ENCODE assay signal across 19 mouse cellular contexts in genomic region chr7:136559536-136559935, GRCm38 (mm10).
"Had no signal": no experiment of that assay in that cellular context is flagged by ENCODE, and none has a peak within 500 bp of the region (broad histone marks: within the 10 kb centered on the region; RNA-seq: fewer than 3 reads in every experiment).

No protein-coding gene starts in this region.

- ATAC-seq: liver, postnatal 0 days; lung, postnatal 0 days; midbrain, embryonic 13.5 days; midbrain, embryonic 15.5 days had no signal

- H3K27ac ChIP-seq: liver, embryonic 15.5 days; lung, embryonic 15.5 days; macrophage; midbrain, embryonic 13.5 days; midbrain, embryonic 15.5 days; neural tube, embryonic 12.5 days; stomach, embryonic 15.5 days; stomach, postnatal 0 days had no signal

- H3K4me1 ChIP-seq: liver, embryonic 15.5 days; megakaryocyte, embryonic 14.5 days; midbrain, embryonic 13.5 days; midbrain, embryonic 15.5 days; neural tube, embryonic 12.5 days; stomach, embryonic 15.5 days had no signal

- H3K9ac ChIP-seq: liver, embryonic 15.5 days; liver, postnatal 0 days; lung, embryonic 15.5 days; midbrain, embryonic 13.5 days; midbrain, embryonic 15.5 days; neural tube, embryonic 12.5 days; stomach, embryonic 15.5 days had no signal

- H3K4me2 ChIP-seq: liver, embryonic 15.5 days; lung, embryonic 15.5 days; midbrain, embryonic 11.5 days; midbrain, embryonic 13.5 days; midbrain, embryonic 15.5 days; neural tube, embryonic 12.5 days; stomach, embryonic 15.5 days had no signal

- H3K27me3 ChIP-seq: liver, embryonic 15.5 days; megakaryocyte, embryonic 14.5 days; midbrain, embryonic 13.5 days; midbrain, embryonic 15.5 days; neural tube, embryonic 12.5 days; stomach, embryonic 15.5 days had no signal

- H3K4me3 ChIP-seq: liver, embryonic 15.5 days; lung, embryonic 15.5 days; megakaryocyte, embryonic 14.5 days; midbrain, embryonic 13.5 days; midbrain, embryonic 15.5 days; neural tube, embryonic 12.5 days; stomach, embryonic 15.5 days had no signal

- DNase-seq: liver, postnatal 0 days; lung, adult 2 months; lung, postnatal 14 days; lung, postnatal 36 days; right cerebral cortex, postnatal 14 days; thymus, adult 2 months; thymus, postnatal 14 days; thymus, postnatal 36 days had no signal

- H3K36me3 ChIP-seq: liver, embryonic 15.5 days; lung, embryonic 15.5 days; midbrain, embryonic 13.5 days; midbrain, embryonic 15.5 days; neural tube, embryonic 12.5 days; stomach, embryonic 15.5 days had no signal

- H3K9me3 ChIP-seq: liver, embryonic 15.5 days; lung, embryonic 15.5 days; midbrain, embryonic 13.5 days; midbrain, embryonic 15.5 days; neural tube, embryonic 12.5 days; stomach, embryonic 15.5 days had no signal
